In genomic region chr2:135544882-135545281, GRCm38 (mm10) we compare ENCODE assay signal across 12 mouse cellular contexts.
"Had no signal": no experiment of that assay in that cellular context is flagged by ENCODE, and none has a peak within 500 bp of the region (broad histone marks: within the 10 kb centered on the region; RNA-seq: fewer than 3 reads in every experiment).

No protein-coding gene starts in this region.

- DNase-seq: left cerebral cortex, postnatal 4 days; liver; liver, embryonic 13.5 days; liver, postnatal 0 days; lung, adult 18-20 months; lung, adult 2 months; lung, embryonic 14.5 days; lung, postnatal 10 days; lung, postnatal 14 days; lung, postnatal 36 days; lung, postnatal 4 days; midbrain, embryonic 14.5 days had no signal
